Mouse (Mus musculus): ENCODE results near the gene Polr2e. TPM values are rescaled to one million over a fixed set of nuclear protein-coding genes. Genes with fewer than 3 reads are reported as not detected.

Polr2e gene
- total and polyA plus RNA-seq, 3 experiments: 97.3 to 122 (median 106) TPM

- peak; percentile 78 for DNase-seq
Observed at GRCm38 (mm10) chr10:79988506-79989271, 50.9 kb downstream of the Polr2e start, which contains the start of gene Cnn2. Cnn2 (plus strand) TSS chr10:79988584.

GRCm38 (mm10) chr10:79987771-79988505 is 51.7 kb downstream of the Polr2e start:
- DNase-seq: no peak

DNA sequence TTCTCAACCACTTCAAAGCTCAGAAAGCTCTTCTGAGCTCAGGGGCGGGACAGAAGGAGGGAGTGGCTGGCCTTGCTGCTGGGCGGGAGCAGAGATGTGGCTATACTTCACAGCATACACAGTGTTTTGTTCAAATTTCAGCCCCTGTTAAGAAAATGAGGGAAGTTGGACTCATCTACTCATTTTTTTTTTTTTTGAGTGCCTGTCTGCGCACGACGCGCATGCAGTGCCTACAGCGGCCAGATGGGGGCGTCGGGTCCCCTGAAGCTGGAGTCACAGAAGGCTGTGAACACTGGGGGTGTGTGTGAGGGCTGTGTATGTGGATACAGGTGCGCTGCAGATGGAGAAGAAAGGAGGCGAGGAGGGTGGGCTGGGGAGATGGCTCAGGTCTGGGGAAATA is 52.6 kb downstream of the Polr2e start:
- DNase-seq: peak; percentile 85

DNA sequence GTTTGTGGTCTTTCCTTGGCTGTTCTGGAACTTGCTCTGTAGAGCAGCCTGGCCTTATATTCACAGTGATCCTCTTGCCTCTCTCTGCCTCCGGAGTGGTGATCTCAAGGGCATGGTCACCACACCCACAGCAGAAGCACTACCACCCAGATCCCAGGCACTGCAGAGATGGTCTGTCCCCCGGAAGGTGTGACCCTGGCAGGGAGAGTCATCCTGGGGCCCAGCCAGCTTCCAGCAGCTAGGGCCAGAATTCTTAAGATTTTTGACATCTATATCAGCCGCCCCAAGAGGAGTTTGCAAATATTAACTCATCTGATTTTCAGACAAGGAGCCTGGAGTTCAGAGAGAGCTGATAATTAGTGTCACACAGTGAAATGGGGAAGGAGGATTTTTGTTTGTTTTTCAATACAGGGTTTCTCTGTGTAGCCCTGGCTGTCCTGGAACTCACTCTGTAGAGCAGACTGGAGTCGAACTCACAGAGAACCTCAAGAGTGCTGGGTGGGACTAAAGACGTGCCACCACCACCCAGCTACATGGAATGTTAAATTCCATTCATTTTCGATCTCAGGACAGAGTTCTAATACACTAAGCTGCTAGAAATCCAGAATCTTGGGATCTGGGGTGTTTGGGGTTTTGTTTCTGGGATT is 53.2 kb downstream of the Polr2e start:
- peak; percentile 88 for DNase-seq

Other genes starting within 250 kb of the Polr2e start
Only the 30 nearest of the 32 such genes appear.
- gene Misp, start 218.8 kb downstream of the Polr2e start, total RNA-seq (2021): under 1 TPM; 0.31 to 0.32 TPM
- 0.03 and 0.10 TPM in 2 replicates for gene Misp, start 218.8 kb downstream of the Polr2e start, polyA plus RNA-seq (2012; rRNA removed)
- 100 to 1,000 TPM; 217 to 332 TPM for gene Ptbp1, start 185.4 kb downstream of the Polr2e start, total RNA-seq (2021)
- gene Ptbp1, start 185.4 kb downstream of the Polr2e start, polyA plus RNA-seq (2012; rRNA removed): 175 and 259 TPM in 2 replicates
- under 1 TPM; 0.62 to 0.63 TPM for gene Prtn3, start 165.3 kb downstream of the Polr2e start, total RNA-seq (2021)
- gene Prtn3, start 165.3 kb downstream of the Polr2e start, polyA plus RNA-seq (2012; rRNA removed): 3.4 and 4.1 TPM in 2 replicates
- gene Plppr3, start 165.2 kb downstream of the Polr2e start, total RNA-seq (2021): 1 to 10 TPM; 1.2 to 2.2 TPM
- 4.2 and 4.6 TPM in 2 replicates for gene Plppr3, start 165.2 kb downstream of the Polr2e start, polyA plus RNA-seq (2012; rRNA removed)
- gene Elane, start 153.5 kb downstream of the Polr2e start, total RNA-seq (2021): under 1 TPM; 0.49 to 0.79 TPM
- 0.34 and 1.1 TPM in 2 replicates for gene Elane, start 153.5 kb downstream of the Polr2e start, polyA plus RNA-seq (2012; rRNA removed)
- 1,000 to 10,000 TPM; 2,358 to 4,405 TPM for gene Cfd, start 148.9 kb downstream of the Polr2e start, total RNA-seq (2021)
- gene Cfd, start 148.9 kb downstream of the Polr2e start, polyA plus RNA-seq (2012; rRNA removed): 4,988 and 13,425 TPM in 2 replicates
- 10 to 100 TPM; 38.4 to 43.0 TPM for gene Med16, start 130.9 kb downstream of the Polr2e start, total RNA-seq (2021)
- gene Med16, start 130.9 kb downstream of the Polr2e start, polyA plus RNA-seq (2012; rRNA removed): 126 and 132 TPM in 2 replicates
- gene Gm26602, start 128.9 kb downstream of the Polr2e start, total RNA-seq (2021): not detected
- not detected in 2 replicates for gene Gm26602, start 128.9 kb downstream of the Polr2e start, polyA plus RNA-seq (2012; rRNA removed)
- gene Kiss1r, start 122.8 kb downstream of the Polr2e start, total RNA-seq (2021): 1 to 10 TPM; 1.4 TPM
- gene Kiss1r, start 122.8 kb downstream of the Polr2e start, polyA plus RNA-seq (2012; rRNA removed): 11.8 and 15.1 TPM in 2 replicates
- gene R3hdm4, start 118.6 kb downstream of the Polr2e start, total RNA-seq (2021): 10 to 100 TPM; 87.8 to 93.5 TPM
- 197 and 231 TPM in 2 replicates for gene R3hdm4, start 118.6 kb downstream of the Polr2e start, polyA plus RNA-seq (2012; rRNA removed)
- gene Arid3a, start 112.8 kb downstream of the Polr2e start, total RNA-seq (2021): 1 to 10 TPM; 4.6 to 6.5 TPM
- 5.9 and 9.1 TPM in 2 replicates for gene Arid3a, start 112.8 kb downstream of the Polr2e start, polyA plus RNA-seq (2012; rRNA removed)
- 10 to 100 TPM; 29.4 to 31.5 TPM for gene Wdr18, start 79.6 kb downstream of the Polr2e start, total RNA-seq (2021)
- 66.1 and 66.8 TPM in 2 replicates for gene Wdr18, start 79.6 kb downstream of the Polr2e start, polyA plus RNA-seq (2012; rRNA removed)
- gene Grin3b, start 69.1 kb downstream of the Polr2e start, total RNA-seq (2021): under 1 TPM in 1 of 2 experiments, not detected in 1; 0.31 TPM
- gene Grin3b, start 69.1 kb downstream of the Polr2e start, polyA plus RNA-seq (2012; rRNA removed): 0.09 and 0.17 TPM in 2 replicates
- gene Tmem259, start 55.5 kb downstream of the Polr2e start, total RNA-seq (2021): 100 to 1,000 TPM; 142 to 143 TPM
- 619 and 624 TPM in 2 replicates for gene Tmem259, start 55.5 kb downstream of the Polr2e start, polyA plus RNA-seq (2012; rRNA removed)
- gene Cnn2, start 51.2 kb downstream of the Polr2e start, total RNA-seq (2021): 10 to 100 TPM; 29.5 to 50.1 TPM
- gene Cnn2, start 51.2 kb downstream of the Polr2e start, polyA plus RNA-seq (2012; rRNA removed): 53.0 and 58.8 TPM in 2 replicates
- gene Abca7, start 43.3 kb downstream of the Polr2e start, total RNA-seq (2021): 10 to 100 TPM; 18.4 to 22.9 TPM
- gene Abca7, start 43.3 kb downstream of the Polr2e start, polyA plus RNA-seq (2012; rRNA removed): 28.6 TPM in 2 replicates
- 1 to 10 TPM; 3.9 to 6.7 TPM for gene Arhgap45, start 23.1 kb downstream of the Polr2e start, total RNA-seq (2021)
- 11.0 and 14.6 TPM in 2 replicates for gene Arhgap45, start 23.1 kb downstream of the Polr2e start, polyA plus RNA-seq (2012; rRNA removed)
- 1,000 to 10,000 TPM; 1,287 to 1,377 TPM for gene Gpx4, start 7.4 kb upstream of the Polr2e start, total RNA-seq (2021)
- gene Gpx4, start 7.4 kb upstream of the Polr2e start, polyA plus RNA-seq (2012; rRNA removed): 1,827 and 2,443 TPM in 2 replicates
- gene Sbno2, start 65.8 kb upstream of the Polr2e start, total RNA-seq (2021): 10 to 100 TPM; 38.5 to 59.3 TPM
- 102 and 120 TPM in 2 replicates for gene Sbno2, start 65.8 kb upstream of the Polr2e start, polyA plus RNA-seq (2012; rRNA removed)
- 100 to 1,000 TPM; 153 to 156 TPM for gene Stk11, start 76.0 kb upstream of the Polr2e start, total RNA-seq (2021)
- gene Stk11, start 76.0 kb upstream of the Polr2e start, polyA plus RNA-seq (2012; rRNA removed): 151 and 159 TPM in 2 replicates
- gene Atp5d, start 98.8 kb upstream of the Polr2e start, total RNA-seq (2021): 100 to 1,000 TPM; 654 to 778 TPM
- gene Atp5d, start 98.8 kb upstream of the Polr2e start, polyA plus RNA-seq (2012; rRNA removed): 5,895 and 6,727 TPM in 2 replicates
- 100 to 1,000 TPM in 1 of 2 experiments, 10 to 100 TPM in 1; 74.5 to 118 TPM for gene Cbarp, start 101.0 kb upstream of the Polr2e start, total RNA-seq (2021)
- 84.3 and 84.6 TPM in 2 replicates for gene Cbarp, start 101.0 kb upstream of the Polr2e start, polyA plus RNA-seq (2012; rRNA removed)
- 100 to 1,000 TPM in 1 of 2 experiments, 10 to 100 TPM in 1; 75.8 to 115 TPM for gene Midn, start 108.5 kb upstream of the Polr2e start, total RNA-seq (2021)
- 233 and 269 TPM in 2 replicates for gene Midn, start 108.5 kb upstream of the Polr2e start, polyA plus RNA-seq (2012; rRNA removed)
- gene Cirbp, start 126.2 kb upstream of the Polr2e start, total RNA-seq (2021): 10 to 100 TPM; 30.6 to 77.0 TPM
- gene Cirbp, start 126.2 kb upstream of the Polr2e start, polyA plus RNA-seq (2012; rRNA removed): 108 and 152 TPM in 2 replicates
- gene 1600002K03Rik, start 133.1 kb upstream of the Polr2e start, total RNA-seq (2021): 10 to 100 TPM; 14.0 to 21.7 TPM
- gene 1600002K03Rik, start 133.1 kb upstream of the Polr2e start, polyA plus RNA-seq (2012; rRNA removed): 25.9 and 34.5 TPM in 2 replicates
- gene Efna2, start 139.7 kb upstream of the Polr2e start, total RNA-seq (2021): 1 to 10 TPM; 1.8 to 5.2 TPM
- gene Efna2, start 139.7 kb upstream of the Polr2e start, polyA plus RNA-seq (2012; rRNA removed): 10.2 and 15.6 TPM in 2 replicates
- gene Mum1, start 186.6 kb upstream of the Polr2e start, total RNA-seq (2021): 10 to 100 TPM; 13.5 to 24.4 TPM
- 23.0 and 24.6 TPM in 2 replicates for gene Mum1, start 186.6 kb upstream of the Polr2e start, polyA plus RNA-seq (2012; rRNA removed)
- 100 to 1,000 TPM; 295 to 337 TPM for gene Ndufs7, start 209.3 kb upstream of the Polr2e start, total RNA-seq (2021)
- gene Ndufs7, start 209.3 kb upstream of the Polr2e start, polyA plus RNA-seq (2012; rRNA removed): 1,122 and 1,204 TPM in 2 replicates
- gene Gamt, start 221.2 kb upstream of the Polr2e start, total RNA-seq (2021): 100 to 1,000 TPM; 246 to 281 TPM
- 820 and 833 TPM in 2 replicates for gene Gamt, start 221.2 kb upstream of the Polr2e start, polyA plus RNA-seq (2012; rRNA removed)
- gene Dazap1, start 221.7 kb upstream of the Polr2e start, total RNA-seq (2021): 100 to 1,000 TPM in 1 of 2 experiments, 10 to 100 TPM in 1; 72.1 to 101 TPM
- 102 and 119 TPM in 2 replicates for gene Dazap1, start 221.7 kb upstream of the Polr2e start, polyA plus RNA-seq (2012; rRNA removed)

Measured in adrenal gland, adult 2 months (tissue).